Mouse (Mus musculus): Measurements from ENCODE around the gene Ube2u. TPM values are rescaled to one million over a fixed set of nuclear protein-coding genes. Genes with fewer than 3 reads are reported as not detected.
"Not testable (repeated sequence)": the region's sequence is repeated elsewhere in the genome, so short reads cannot be mapped to it uniquely, and the experiment has no call there.

Ube2u gene
- total RNA-seq (2021): not detected
- long read RNA-seq, experiment 1: 0 reads
- long read RNA-seq, experiment 2: 0 reads

GRCm38 (mm10) chr4:100478592-100479321 lies at the start of gene Ube2u:
Ube2u (plus strand) TSS chr4:100478849.
- intact Hi-C loops (cut with DNase I): no loop called here
- Histone ChIP-seq H3K4me3 (no peak within 1 kb of the TSS), H3K27ac (no peak within 1 kb of the TSS)
- DNase-seq (ENCODE audit: extremely low spot score in 1 of 2, low spot score in 2 of 2): peak; percentile 16 to 22
- TF ChIP-seq CTCF (IDR thresholded peaks at IDR 0.05): no peak

GRCm38 (mm10) chr4:100429371-100429900 lies 49.2 kb upstream of the Ube2u start:
- no peak for TF ChIP-seq CTCF (IDR thresholded peaks at IDR 0.05)
- no peak for DNase-seq (ENCODE audit: extremely low spot score in 1 of 2, low spot score in 2 of 2)

GRCm38 (mm10) chr4:100435281-100436168 lies 43.1 kb upstream of the Ube2u start:
- no peak overlapping the region for H3K27ac ChIP-seq
- no peak for TF ChIP-seq CTCF (IDR thresholded peaks at IDR 0.05)
- intact Hi-C loops (cut with DNase I): no loop called here
- no peak for DNase-seq (ENCODE audit: extremely low spot score in 1 of 2, low spot score in 2 of 2)
- H3K4me3 ChIP-seq: no peak overlapping the region

More at GRCm38 (mm10) chr4:100429371-100429900, 49.2 kb upstream of the Ube2u start:
- Histone ChIP-seq H3K4me3 (no peak overlapping the region), H3K27ac (no peak overlapping the region)
- intact Hi-C loops (cut with DNase I): no loop called here

- Histone ChIP-seq H3K27ac (no peak overlapping the region), H3K4me3 (no peak overlapping the region)
- intact Hi-C loops (cut with DNase I): no loop called here
- DNase-seq (ENCODE audit: extremely low spot score in 1 of 2, low spot score in 2 of 2): no peak
- no peak for TF ChIP-seq CTCF (IDR thresholded peaks at IDR 0.05)
Measured at GRCm38 (mm10) chr4:100436169-100436547, 42.5 kb upstream of the Ube2u start.

- no peak for DNase-seq (ENCODE audit: extremely low spot score in 1 of 2, low spot score in 2 of 2)
- intact Hi-C loops (cut with DNase I): no loop called here
- Histone ChIP-seq H3K27ac (no peak overlapping the region), H3K4me3 (no peak overlapping the region)
- no peak for TF ChIP-seq CTCF (IDR thresholded peaks at IDR 0.05)
Measured at GRCm38 (mm10) chr4:100446897-100447296, 31.8 kb upstream of the Ube2u start.

- no peak overlapping the region for H3K27ac ChIP-seq
- no peak for TF ChIP-seq CTCF (IDR thresholded peaks at IDR 0.05)
- intact Hi-C loops (cut with DNase I): no loop called here
- no peak overlapping the region for H3K4me3 ChIP-seq
- DNase-seq (ENCODE audit: extremely low spot score in 1 of 2, low spot score in 2 of 2): no peak
Measured at GRCm38 (mm10) chr4:100462493-100463120, 16.0 kb upstream of the Ube2u start.

- no peak overlapping the region for H3K27ac ChIP-seq
Measured at GRCm38 (mm10) chr4:100488447-100488846, 9.8 kb downstream of the Ube2u start.

GRCm38 (mm10) chr4:100495176-100495575 lies 16.5 kb downstream of the Ube2u start:
- DNase-seq (ENCODE audit: extremely low spot score in 1 of 2, low spot score in 2 of 2): no peak
- intact Hi-C loops (cut with DNase I): no loop called here
- no peak overlapping the region for H3K4me3 ChIP-seq
- no peak overlapping the region for H3K27ac ChIP-seq
- TF ChIP-seq CTCF (IDR thresholded peaks at IDR 0.05): no peak

More at GRCm38 (mm10) chr4:100488447-100488846, 9.8 kb downstream of the Ube2u start:
- H3K4me3 ChIP-seq: no peak overlapping the region
- TF ChIP-seq CTCF (IDR thresholded peaks at IDR 0.05): no peak
- intact Hi-C loops (cut with DNase I): no loop called here
- DNase-seq (ENCODE audit: extremely low spot score in 1 of 2, low spot score in 2 of 2): no peak

- Histone ChIP-seq H3K27ac (no peak overlapping the region), H3K4me3 (no peak overlapping the region)
- no peak for TF ChIP-seq CTCF (IDR thresholded peaks at IDR 0.05)
- intact Hi-C loops (cut with DNase I): no loop called here
- no peak for DNase-seq (ENCODE audit: extremely low spot score in 1 of 2, low spot score in 2 of 2)
Measured at GRCm38 (mm10) chr4:100496521-100496920, 17.9 kb downstream of the Ube2u start.

- Histone ChIP-seq H3K27ac (no peak overlapping the region), H3K4me3 (no peak overlapping the region)
- TF ChIP-seq CTCF (IDR thresholded peaks at IDR 0.05): peak; percentile 59
- intact Hi-C loops (cut with DNase I): no loop called here
- DNase-seq (ENCODE audit: extremely low spot score in 1 of 2, low spot score in 2 of 2): no peak
Measured at GRCm38 (mm10) chr4:100498192-100498591, 19.5 kb downstream of the Ube2u start.

- H3K27ac ChIP-seq; intact Hi-C loops (cut with DNase I); H3K4me3 ChIP-seq; DNase-seq (ENCODE audit: extremely low spot score in 1 of 2, low spot score in 2 of 2): not testable (repeated sequence)
Measured at GRCm38 (mm10) chr4:100499037-100499601, 20.5 kb downstream of the Ube2u start.

Data from left cerebral cortex, adult 2 months (tissue).